Mouse (Mus musculus) forebrain, embryonic 10.5 days (tissue): ENCODE measurements around the gene Ect2. TPM values are rescaled to one million over a fixed set of nuclear protein-coding genes. Genes with fewer than 3 reads are reported as not detected.

Experiments used
- DNase-seq: peaks from one replicate; pipeline ENCODE4 v3.0.0-alpha.2; 2017; ENCODE audit warnings: low spot score; ENCODE audit errors: extremely low spot score
- H3K27ac ChIP-seq: fragments of 300-500 bp; sonication (generic); 2 replicates; pipeline ENCODE4 v1.5.1; 2016; ENCODE audit warnings: mild to moderate bottlenecking
- H3K27me3 ChIP-seq: fragments of 300-500 bp; sonication (generic); 2 replicates; pipeline ENCODE4 v1.6.1; 2016; ENCODE audit warnings: mild to moderate bottlenecking; ENCODE audit not compliant: poor library complexity, severe bottlenecking
- H3K36me3 ChIP-seq: fragments of 300-500 bp; sonication (generic); replicated peaks from 2 replicates; pipeline ENCODE4 v1.6.1; 2016; ENCODE audit warnings: mild to moderate bottlenecking, moderate library complexity
- H3K4me1 ChIP-seq: fragments of 300-500 bp; sonication (generic); 2 replicates; pipeline ENCODE4 v1.6.1; 2016
- H3K4me3 ChIP-seq: fragments of 300-500 bp; sonication (generic); 2 replicates; pipeline ENCODE4 v1.5.1; 2016; ENCODE audit warnings: mild to moderate bottlenecking, moderate library complexity
- H3K9me3 ChIP-seq: fragments of 300-500 bp; sonication (generic); 2 replicates; pipeline ENCODE4 v1.6.1; 2016; ENCODE audit warnings: mild to moderate bottlenecking, moderate library complexity
- WGBS: fragments of 180-500 bp; shearing (Covaris S2); methylation state at CpG from one replicate; pipeline ENCODE4 v1.1.7; 2016; 5-methylcytosine and 5-hydroxymethylcytosine counted together
- polyA plus RNA-seq: library from polyadenylated mRNA; unstranded; fragments of >200 nt; fragmentation: Nextera tagmentation; extraction: Ambion mirVana; gene quantifications from 2 replicates; pipeline ENCODE4 v1.2.1, GENCODE M21; 2016

Ect2 gene
- polyA plus RNA-seq, 1 experiment from 2014 or later, result 110 TPM

- Histone ChIP-seq H3K4me3 (no peak overlapping the region), H3K4me1 (no peaks in the 10 kb centered on the region), H3K36me3 (peaks cover 27% of the 10 kb centered on the region), H3K27me3 (no peaks in the 10 kb centered on the region), H3K27ac (no peak overlapping the region), H3K9me3 (no peaks in the 10 kb centered on the region)
- no peak for DNase-seq
- 92% methylated on average over 13 of the region's 13 CpGs for WGBS
Observed at GRCm38 (mm10) chr3:27081229-27082060, 72.2 kb downstream of the Ect2 start.

DNA sequence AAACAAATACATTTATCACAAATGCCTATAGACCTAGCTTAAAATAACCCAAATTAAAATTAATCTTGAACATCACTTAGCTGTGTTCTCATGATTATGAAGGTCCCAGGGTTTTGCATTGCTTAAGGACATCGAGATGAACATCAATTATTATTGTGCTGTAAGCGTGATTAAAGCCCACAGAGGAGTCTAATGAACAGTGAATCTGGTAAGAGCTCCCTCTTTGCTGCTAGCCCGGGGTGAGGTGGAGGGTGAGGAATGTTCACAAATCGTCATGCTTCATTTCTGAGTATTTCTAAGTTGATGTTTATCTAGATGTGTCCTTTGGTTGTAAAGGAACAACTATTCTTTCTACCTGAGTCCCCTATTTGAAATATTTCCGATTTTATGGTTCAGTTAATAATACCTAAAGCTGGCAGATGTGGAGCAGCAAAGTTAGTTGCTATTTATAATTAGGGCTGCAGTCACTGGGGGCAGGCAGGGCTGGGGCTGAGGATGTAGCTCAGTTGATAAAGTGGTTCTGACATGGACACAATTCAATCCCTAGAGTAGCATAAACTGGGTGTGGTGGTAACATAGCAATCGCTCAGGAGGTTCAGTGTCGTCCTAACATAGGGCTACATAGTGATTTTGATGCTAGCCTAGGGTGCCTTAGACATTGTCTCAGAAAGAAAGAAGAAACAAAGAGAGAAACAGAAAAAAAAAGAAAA lies 73.5 kb downstream of the Ect2 start:
- DNase-seq, result no peak
- Histone ChIP-seq H3K36me3 (peaks cover 18% of the 10 kb centered on the region), H3K4me1 (no peaks in the 10 kb centered on the region), H3K27ac (no peak overlapping the region), H3K27me3 (no peaks in the 10 kb centered on the region), H3K9me3 (no peaks in the 10 kb centered on the region), H3K4me3 (no peak overlapping the region)
- WGBS, result 86% methylated on average over 7 of the region's 7 CpGs

- DNase-seq, result no peak
- H3K27ac ChIP-seq, result no peak overlapping the region
- 83% methylated on average over 2 of the region's 2 CpGs for WGBS
- H3K9me3 ChIP-seq, result no peaks in the 10 kb centered on the region
- H3K4me1 ChIP-seq, result no peaks in the 10 kb centered on the region
- H3K36me3 ChIP-seq, result no peaks in the 10 kb centered on the region
- H3K4me3 ChIP-seq, result no peak overlapping the region
- H3K27me3 ChIP-seq, result no peaks in the 10 kb centered on the region
Observed at GRCm38 (mm10) chr3:27073884-27074283, 79.8 kb downstream of the Ect2 start.

- no peak overlapping the region for H3K4me3 ChIP-seq
- WGBS, result 93% methylated on average over 4 of the region's 4 CpGs
- no peaks in the 10 kb centered on the region for H3K4me1 ChIP-seq
- no peaks in the 10 kb centered on the region for H3K9me3 ChIP-seq
- DNase-seq, result no peak
- H3K27ac ChIP-seq, result no peak overlapping the region
- no peaks in the 10 kb centered on the region for H3K27me3 ChIP-seq
- no peaks in the 10 kb centered on the region for H3K36me3 ChIP-seq
Observed at GRCm38 (mm10) chr3:27071706-27072105, 82.0 kb downstream of the Ect2 start.

DNA sequence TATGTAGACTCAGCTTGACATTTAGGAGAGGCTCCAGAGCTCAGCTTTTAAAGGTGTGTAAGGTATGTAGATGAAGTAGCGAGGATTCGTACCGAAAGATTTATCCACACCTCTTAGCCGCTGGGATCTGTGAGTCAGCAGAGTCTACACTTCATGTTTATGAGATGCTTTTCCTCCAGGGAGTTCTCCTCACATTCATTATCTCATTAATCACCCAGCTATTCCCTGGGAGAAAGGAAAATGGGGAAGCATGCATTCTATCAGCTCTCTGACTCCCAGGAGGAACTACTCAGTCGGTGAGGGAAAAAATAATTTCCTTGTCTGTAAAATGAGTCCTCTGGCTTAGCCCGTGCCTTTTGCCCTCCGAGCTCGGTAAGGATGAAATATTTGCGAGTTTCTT lies 83.3 kb downstream of the Ect2 start:
- Histone ChIP-seq H3K27me3 (no peaks in the 10 kb centered on the region), H3K27ac (no peak overlapping the region), H3K9me3 (no peaks in the 10 kb centered on the region), H3K4me3 (no peak overlapping the region), H3K4me1 (no peaks in the 10 kb centered on the region), H3K36me3 (no peaks in the 10 kb centered on the region)
- DNase-seq, result no peak
- 93% methylated on average over 9 of the region's 9 CpGs for WGBS

- no peak for DNase-seq
- Histone ChIP-seq H3K4me3 (no peak overlapping the region), H3K27ac (no peak overlapping the region)
Observed at GRCm38 (mm10) chr3:27067206-27067605, 86.5 kb downstream of the Ect2 start.

GRCm38 (mm10) chr3:27064886-27065285 lies 88.8 kb downstream of the Ect2 start:
- Histone ChIP-seq H3K4me3 (no peak overlapping the region), H3K9me3 (no peaks in the 10 kb centered on the region), H3K36me3 (no peaks in the 10 kb centered on the region), H3K4me1 (peaks cover 4% of the 10 kb centered on the region), H3K27me3 (no peaks in the 10 kb centered on the region), H3K27ac (no peak overlapping the region)
- WGBS, result 98% methylated on average over 2 of the region's 2 CpGs
- no peak for DNase-seq

More at GRCm38 (mm10) chr3:27067206-27067605, 86.5 kb downstream of the Ect2 start:
- H3K9me3 ChIP-seq, result no peaks in the 10 kb centered on the region
- no peaks in the 10 kb centered on the region for H3K4me1 ChIP-seq
- no peaks in the 10 kb centered on the region for H3K36me3 ChIP-seq
- H3K27me3 ChIP-seq, result no peaks in the 10 kb centered on the region

GRCm38 (mm10) chr3:27063399-27064260 lies 90.0 kb downstream of the Ect2 start:
- WGBS, result 82% methylated on average over 11 of the region's 11 CpGs
- Histone ChIP-seq H3K4me1 (peaks cover 11% of the 10 kb centered on the region), H3K27ac (no peak overlapping the region), H3K27me3 (no peaks in the 10 kb centered on the region), H3K36me3 (no peaks in the 10 kb centered on the region), H3K9me3 (no peaks in the 10 kb centered on the region), H3K4me3 (no peak overlapping the region)
- no peak for DNase-seq

DNA sequence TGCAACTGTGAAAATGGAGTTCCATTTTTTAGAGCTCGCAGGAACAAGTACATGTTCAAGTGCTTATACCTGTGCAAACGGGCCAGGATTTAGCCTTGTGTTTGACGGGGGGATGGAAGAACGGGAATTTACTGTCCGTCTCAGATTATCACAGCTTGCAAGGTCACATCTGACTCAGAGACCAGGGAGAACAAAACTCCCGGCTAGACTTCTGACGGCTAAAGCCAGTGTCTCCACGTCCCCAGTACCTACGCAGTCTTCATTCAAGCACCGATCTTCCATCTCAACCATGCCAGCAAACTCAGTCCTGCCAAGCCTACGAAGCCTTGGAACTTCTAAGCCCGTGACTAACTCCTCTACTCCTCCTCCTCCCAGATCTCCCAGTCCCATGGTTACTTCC lies 93.2 kb downstream of the Ect2 start:
- Histone ChIP-seq H3K9me3 (no peaks in the 10 kb centered on the region), H3K27ac (no peak overlapping the region), H3K36me3 (no peaks in the 10 kb centered on the region), H3K27me3 (no peaks in the 10 kb centered on the region), H3K4me3 (no peak overlapping the region), H3K4me1 (peaks cover 11% of the 10 kb centered on the region)
- 93% methylated on average over 12 of the region's 12 CpGs for WGBS
- no peak for DNase-seq

DNA sequence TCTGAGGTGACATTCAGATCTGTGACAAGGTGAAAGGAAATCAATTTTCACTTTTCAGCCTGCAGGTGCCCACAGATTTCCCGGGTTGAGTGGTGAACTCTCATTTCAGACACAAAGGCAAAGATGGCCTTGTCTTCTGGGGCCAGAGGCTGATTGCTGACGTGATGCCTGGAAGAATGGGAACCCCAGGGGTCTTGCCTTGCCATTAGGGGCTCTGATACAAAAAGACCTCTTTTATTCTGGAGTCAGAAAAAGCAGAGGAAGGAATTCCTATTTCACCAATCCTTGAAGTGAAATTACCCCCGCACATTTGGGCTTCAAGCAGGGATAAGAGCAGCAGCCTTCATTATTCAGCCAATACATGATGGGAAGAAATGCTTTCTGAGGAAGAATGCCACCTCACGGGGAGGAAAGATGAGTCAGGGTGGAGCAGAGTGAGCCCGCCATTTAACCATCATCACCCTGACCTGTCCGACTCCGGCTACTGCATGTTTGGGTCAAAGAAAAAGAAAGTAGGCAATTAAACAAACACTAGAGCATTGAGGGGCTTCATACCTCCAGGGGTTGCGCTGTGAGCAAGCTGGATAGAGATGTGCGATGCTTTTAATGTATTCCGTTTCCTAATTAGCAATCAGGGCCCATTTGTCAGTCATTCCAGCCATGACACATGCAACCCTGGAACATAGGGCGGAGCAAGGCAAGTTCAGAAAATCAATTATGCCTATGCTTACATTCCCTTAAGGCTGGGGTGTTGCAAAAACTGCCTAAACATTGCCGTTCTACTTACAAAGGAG lies 94.0 kb downstream of the Ect2 start:
- 68% methylated on average over 12 of the region's 12 CpGs for whole genome bisulfite sequencing
- Histone ChIP-seq H3K9me3 (no peaks in the 10 kb centered on the region), H3K36me3 (no peaks in the 10 kb centered on the region), H3K27ac (no peak overlapping the region), H3K4me1 (peaks cover 11% of the 10 kb centered on the region), H3K27me3 (no peaks in the 10 kb centered on the region), H3K4me3 (no peak overlapping the region)
- DNase-seq, result no peak

- 89% methylated on average over 3 of the region's 3 CpGs for WGBS
- Histone ChIP-seq H3K4me3 (no peak overlapping the region), H3K36me3 (no peaks in the 10 kb centered on the region), H3K9me3 (no peaks in the 10 kb centered on the region), H3K27me3 (no peaks in the 10 kb centered on the region), H3K4me1 (peaks cover 11% of the 10 kb centered on the region), H3K27ac (no peak overlapping the region)
- DNase-seq, result no peak
Observed at GRCm38 (mm10) chr3:27055471-27055870, 98.2 kb downstream of the Ect2 start.

DNA sequence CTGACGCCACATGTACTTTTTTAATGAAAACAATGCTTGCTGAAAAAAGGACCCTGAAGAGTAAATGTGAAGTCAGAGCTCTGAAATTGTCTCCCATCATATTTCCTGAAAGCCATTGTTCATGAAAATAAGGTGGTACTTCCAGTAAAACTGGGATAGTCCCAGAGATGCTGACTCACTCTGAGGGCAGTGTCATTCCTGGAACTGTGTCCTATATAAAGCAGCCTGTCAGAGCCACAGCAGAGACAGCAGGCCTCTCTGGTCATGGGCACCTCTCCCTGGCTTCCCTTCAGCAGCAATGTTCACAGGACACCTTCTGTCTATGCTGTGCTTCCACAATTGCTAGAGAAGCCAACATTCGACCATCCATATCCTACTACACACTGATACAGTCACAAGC lies 98.9 kb downstream of the Ect2 start:
- no peaks in the 10 kb centered on the region for H3K36me3 ChIP-seq
- no peak overlapping the region for H3K4me3 ChIP-seq
- WGBS, result 83% methylated on average over 2 of the region's 2 CpGs
- peaks cover 6% of the 10 kb centered on the region for H3K4me1 ChIP-seq
- no peak for DNase-seq
- no peaks in the 10 kb centered on the region for H3K9me3 ChIP-seq
- H3K27me3 ChIP-seq, result no peaks in the 10 kb centered on the region
- no peak overlapping the region for H3K27ac ChIP-seq
